Mouse (Mus musculus): ENCODE measurements at regions not wholly inside any gene's neighbourhood (a gene's known extent, or its start where the extent isn't known, plus 50 kb on each side); places are given as distances from the start of the nearest gene placed in this dataset.

GRCm38 (mm10) chr12:15741219-15741618 is 75.5 kb downstream of the Trib2 start:
- in situ Hi-C loops (cut with MboI; ENCODE audit: unreplicated experiment in 2 of 2), result no loop called here

- in situ Hi-C loops (cut with MboI; ENCODE audit: unreplicated experiment in 2 of 2), result no loop called here
Measured at GRCm38 (mm10) chr12:15738989-15739388, 77.7 kb downstream of the Trib2 start.

- in situ Hi-C loops (cut with MboI; ENCODE audit: unreplicated experiment in 2 of 2), result no loop called here
Measured at GRCm38 (mm10) chr12:15731261-15731660, 85.5 kb downstream of the Trib2 start.

- in situ Hi-C loops (cut with MboI; ENCODE audit: unreplicated experiment in 2 of 2), result no loop called here
Measured at GRCm38 (mm10) chr12:15729696-15730095, 87.0 kb downstream of the Trib2 start.

- in situ Hi-C loops (cut with MboI; ENCODE audit: unreplicated experiment in 2 of 2), result no loop called here
Measured at GRCm38 (mm10) chr12:15723529-15723928, 93.2 kb downstream of the Trib2 start.

- in situ Hi-C loops (cut with MboI; ENCODE audit: unreplicated experiment in 2 of 2), result no loop called here
Measured at GRCm38 (mm10) chr12:15722161-15722560, 94.6 kb downstream of the Trib2 start.

GRCm38 (mm10) chr12:15720171-15720570 is 96.6 kb downstream of the Trib2 start:
- in situ Hi-C loops (cut with MboI; ENCODE audit: unreplicated experiment in 2 of 2), result no loop called here

GRCm38 (mm10) chr12:15718827-15719226 is 97.9 kb downstream of the Trib2 start:
- in situ Hi-C loops (cut with MboI; ENCODE audit: unreplicated experiment in 2 of 2), result no loop called here

GRCm38 (mm10) chr12:15717989-15718388 is 98.7 kb downstream of the Trib2 start:
- in situ Hi-C loops (cut with MboI; ENCODE audit: unreplicated experiment in 2 of 2), result no loop called here

GRCm38 (mm10) chr12:15717342-15717741 is 99.4 kb downstream of the Trib2 start:
- in situ Hi-C loops (cut with MboI; ENCODE audit: unreplicated experiment in 2 of 2), result no loop called here

GRCm38 (mm10) chr12:15713623-15714022 is 103.1 kb downstream of the Trib2 start:
- in situ Hi-C loops (cut with MboI; ENCODE audit: unreplicated experiment in 2 of 2), result no loop called here

- in situ Hi-C loops (cut with MboI; ENCODE audit: unreplicated experiment in 2 of 2), result no loop called here
Measured at GRCm38 (mm10) chr12:15707570-15708095, 109.1 kb downstream of the Trib2 start.

GRCm38 (mm10) chr12:15704412-15704811 is 112.3 kb downstream of the Trib2 start:
- in situ Hi-C loops (cut with MboI; ENCODE audit: unreplicated experiment in 2 of 2), result no loop called here

- in situ Hi-C loops (cut with MboI; ENCODE audit: unreplicated experiment in 2 of 2), result no loop called here
Measured at GRCm38 (mm10) chr12:15702137-15702536, 114.6 kb downstream of the Trib2 start.

- in situ Hi-C loops (cut with MboI; ENCODE audit: unreplicated experiment in 2 of 2), result no loop called here
Measured at GRCm38 (mm10) chr12:15698829-15699228, 117.9 kb downstream of the Trib2 start.

GRCm38 (mm10) chr12:15698042-15698771 is 118.5 kb downstream of the Trib2 start:
- in situ Hi-C loops (cut with MboI; ENCODE audit: unreplicated experiment in 2 of 2), result no loop called here

GRCm38 (mm10) chr12:15688342-15688741 is 128.4 kb downstream of the Trib2 start:
- in situ Hi-C loops (cut with MboI; ENCODE audit: unreplicated experiment in 2 of 2), result no loop called here

GRCm38 (mm10) chr12:15684311-15684710 is 132.4 kb downstream of the Trib2 start:
- in situ Hi-C loops (cut with MboI; ENCODE audit: unreplicated experiment in 2 of 2), result no loop called here

- in situ Hi-C loops (cut with MboI; ENCODE audit: unreplicated experiment in 2 of 2), result no loop called here
Measured at GRCm38 (mm10) chr12:15681678-15682355, 134.9 kb downstream of the Trib2 start.

GRCm38 (mm10) chr12:15676127-15676526 is 140.6 kb downstream of the Trib2 start:
- in situ Hi-C loops (cut with MboI; ENCODE audit: unreplicated experiment in 2 of 2), result no loop called here

- in situ Hi-C loops (cut with MboI; ENCODE audit: unreplicated experiment in 2 of 2), result no loop called here
Measured at GRCm38 (mm10) chr12:15659755-15660154, 157.0 kb downstream of the Trib2 start.

- in situ Hi-C loops (cut with MboI; ENCODE audit: unreplicated experiment in 2 of 2), result no loop called here
Measured at GRCm38 (mm10) chr12:15659332-15659731, 157.4 kb downstream of the Trib2 start.

All from v-Abl transformed pro-B cells (cell line).